Mouse (Mus musculus): Measurements from ENCODE around the gene Olfr802. TPM values are rescaled to one million over a fixed set of nuclear protein-coding genes. Genes with fewer than 3 reads are reported as not detected.

Olfr802 gene
- total and polyA plus RNA-seq, 3 experiments = not detected

Other genes with a start within 250 kb of the Olfr802 start
Only the 20 nearest of the 26 such genes appear.
- not detected in 2 replicates for gene Olfr790, start 189.7 kb downstream of the Olfr802 start, total RNA-seq (2012; rRNA removed)
- gene Olfr790, start 189.7 kb downstream of the Olfr802 start, total RNA-seq (2014; rRNA removed) = not detected in 2 replicates
- not detected in 2 replicates for gene Olfr790, start 189.7 kb downstream of the Olfr802 start, polyA plus RNA-seq (2012; ENCODE audit: insufficient read length, low read depth)
- gene Olfr791, start 166.4 kb downstream of the Olfr802 start, total RNA-seq (2012; rRNA removed) = not detected in 2 replicates
- gene Olfr791, start 166.4 kb downstream of the Olfr802 start, total RNA-seq (2014; rRNA removed) = not detected in 2 replicates
- gene Olfr791, start 166.4 kb downstream of the Olfr802 start, polyA plus RNA-seq (2012; ENCODE audit: insufficient read length, low read depth) = not detected in 2 replicates
- gene Olfr792, start 149.0 kb downstream of the Olfr802 start, total RNA-seq (2012; rRNA removed) = not detected in 2 replicates
- not detected in 2 replicates for gene Olfr792, start 149.0 kb downstream of the Olfr802 start, total RNA-seq (2014; rRNA removed)
- gene Olfr792, start 149.0 kb downstream of the Olfr802 start, polyA plus RNA-seq (2012; ENCODE audit: insufficient read length, low read depth) = not detected in 2 replicates
- gene Olfr794, start 120.5 kb downstream of the Olfr802 start, total RNA-seq (2012; rRNA removed) = not detected in 2 replicates
- gene Olfr794, start 120.5 kb downstream of the Olfr802 start, total RNA-seq (2014; rRNA removed) = not detected in 2 replicates
- not detected in 2 replicates for gene Olfr794, start 120.5 kb downstream of the Olfr802 start, polyA plus RNA-seq (2012; ENCODE audit: insufficient read length, low read depth)
- not detected in 2 replicates for gene Olfr796, start 75.6 kb downstream of the Olfr802 start, total RNA-seq (2012; rRNA removed)
- not detected in 2 replicates for gene Olfr796, start 75.6 kb downstream of the Olfr802 start, total RNA-seq (2014; rRNA removed)
- 0.07 TPM in 1 of 2 replicates, not detected in the other for gene Olfr796, start 75.6 kb downstream of the Olfr802 start, polyA plus RNA-seq (2012; ENCODE audit: insufficient read length, low read depth)
- not detected in 2 replicates for gene Olfr798, start 60.2 kb downstream of the Olfr802 start, total RNA-seq (2012; rRNA removed)
- not detected in 2 replicates for gene Olfr798, start 60.2 kb downstream of the Olfr802 start, total RNA-seq (2014; rRNA removed)
- not detected in 2 replicates for gene Olfr798, start 60.2 kb downstream of the Olfr802 start, polyA plus RNA-seq (2012; ENCODE audit: insufficient read length, low read depth)
- not detected in 2 replicates for gene Olfr799, start 50.7 kb downstream of the Olfr802 start, total RNA-seq (2012; rRNA removed)
- gene Olfr799, start 50.7 kb downstream of the Olfr802 start, total RNA-seq (2014; rRNA removed) = not detected in 2 replicates
- not detected in 2 replicates for gene Olfr799, start 50.7 kb downstream of the Olfr802 start, polyA plus RNA-seq (2012; ENCODE audit: insufficient read length, low read depth)
- not detected in 2 replicates for gene Olfr800, start 30.5 kb downstream of the Olfr802 start, total RNA-seq (2012; rRNA removed)
- not detected in 2 replicates for gene Olfr800, start 30.5 kb downstream of the Olfr802 start, total RNA-seq (2014; rRNA removed)
- not detected in 2 replicates for gene Olfr800, start 30.5 kb downstream of the Olfr802 start, polyA plus RNA-seq (2012; ENCODE audit: insufficient read length, low read depth)
- not detected in 2 replicates for gene Olfr801, start 14.3 kb downstream of the Olfr802 start, total RNA-seq (2012; rRNA removed)
- gene Olfr801, start 14.3 kb downstream of the Olfr802 start, total RNA-seq (2014; rRNA removed) = not detected in 2 replicates
- gene Olfr801, start 14.3 kb downstream of the Olfr802 start, polyA plus RNA-seq (2012; ENCODE audit: insufficient read length, low read depth) = not detected in 2 replicates
- gene Olfr803, start 6.1 kb upstream of the Olfr802 start, total RNA-seq (2012; rRNA removed) = not detected in 2 replicates
- gene Olfr803, start 6.1 kb upstream of the Olfr802 start, total RNA-seq (2014; rRNA removed) = not detected in 2 replicates
- gene Olfr803, start 6.1 kb upstream of the Olfr802 start, polyA plus RNA-seq (2012; ENCODE audit: insufficient read length, low read depth) = not detected in 2 replicates
- not detected in 2 replicates for gene Olfr804, start 15.0 kb upstream of the Olfr802 start, total RNA-seq (2012; rRNA removed)
- gene Olfr804, start 15.0 kb upstream of the Olfr802 start, total RNA-seq (2014; rRNA removed) = not detected in 2 replicates
- not detected in 2 replicates for gene Olfr804, start 15.0 kb upstream of the Olfr802 start, polyA plus RNA-seq (2012; ENCODE audit: insufficient read length, low read depth)
- not detected in 2 replicates for gene Olfr805, start 41.2 kb upstream of the Olfr802 start, total RNA-seq (2012; rRNA removed)
- not detected in 2 replicates for gene Olfr805, start 41.2 kb upstream of the Olfr802 start, total RNA-seq (2014; rRNA removed)
- not detected in 2 replicates for gene Olfr805, start 41.2 kb upstream of the Olfr802 start, polyA plus RNA-seq (2012; ENCODE audit: insufficient read length, low read depth)
- gene Olfr806, start 53.8 kb upstream of the Olfr802 start, total RNA-seq (2012; rRNA removed) = not detected in 2 replicates
- not detected in 2 replicates for gene Olfr806, start 53.8 kb upstream of the Olfr802 start, total RNA-seq (2014; rRNA removed)
- gene Olfr806, start 53.8 kb upstream of the Olfr802 start, polyA plus RNA-seq (2012; ENCODE audit: insufficient read length, low read depth) = not detected in 2 replicates
- gene Olfr807, start 69.6 kb upstream of the Olfr802 start, total RNA-seq (2012; rRNA removed) = not detected in 2 replicates
- not detected in 2 replicates for gene Olfr807, start 69.6 kb upstream of the Olfr802 start, total RNA-seq (2014; rRNA removed)
- not detected in 2 replicates for gene Olfr807, start 69.6 kb upstream of the Olfr802 start, polyA plus RNA-seq (2012; ENCODE audit: insufficient read length, low read depth)
- not detected in 2 replicates for gene Olfr808, start 77.3 kb upstream of the Olfr802 start, total RNA-seq (2012; rRNA removed)
- gene Olfr808, start 77.3 kb upstream of the Olfr802 start, total RNA-seq (2014; rRNA removed) = not detected in 2 replicates
- not detected in 2 replicates for gene Olfr808, start 77.3 kb upstream of the Olfr802 start, polyA plus RNA-seq (2012; ENCODE audit: insufficient read length, low read depth)
- gene Olfr809, start 86.5 kb upstream of the Olfr802 start, total RNA-seq (2012; rRNA removed) = not detected in 2 replicates
- not detected in 2 replicates for gene Olfr809, start 86.5 kb upstream of the Olfr802 start, total RNA-seq (2014; rRNA removed)
- gene Olfr809, start 86.5 kb upstream of the Olfr802 start, polyA plus RNA-seq (2012; ENCODE audit: insufficient read length, low read depth) = not detected in 2 replicates
- gene Olfr810, start 106.7 kb upstream of the Olfr802 start, total RNA-seq (2012; rRNA removed) = not detected in 2 replicates
- gene Olfr810, start 106.7 kb upstream of the Olfr802 start, total RNA-seq (2014; rRNA removed) = not detected in 2 replicates
- gene Olfr810, start 106.7 kb upstream of the Olfr802 start, polyA plus RNA-seq (2012; ENCODE audit: insufficient read length, low read depth) = not detected in 2 replicates
- gene Olfr811, start 116.2 kb upstream of the Olfr802 start, total RNA-seq (2012; rRNA removed) = not detected in 2 replicates
- gene Olfr811, start 116.2 kb upstream of the Olfr802 start, total RNA-seq (2014; rRNA removed) = not detected in 2 replicates
- not detected in 2 replicates for gene Olfr811, start 116.2 kb upstream of the Olfr802 start, polyA plus RNA-seq (2012; ENCODE audit: insufficient read length, low read depth)
- not detected in 2 replicates for gene Olfr812, start 157.9 kb upstream of the Olfr802 start, total RNA-seq (2012; rRNA removed)
- gene Olfr812, start 157.9 kb upstream of the Olfr802 start, total RNA-seq (2014; rRNA removed) = not detected in 2 replicates
- gene Olfr812, start 157.9 kb upstream of the Olfr802 start, polyA plus RNA-seq (2012; ENCODE audit: insufficient read length, low read depth) = not detected in 2 replicates
- gene Olfr813, start 167.2 kb upstream of the Olfr802 start, total RNA-seq (2012; rRNA removed) = not detected in 2 replicates
- not detected in 2 replicates for gene Olfr813, start 167.2 kb upstream of the Olfr802 start, total RNA-seq (2014; rRNA removed)
- not detected in 2 replicates for gene Olfr813, start 167.2 kb upstream of the Olfr802 start, polyA plus RNA-seq (2012; ENCODE audit: insufficient read length, low read depth)

Data from CH12.LX (cell line).